Mouse (Mus musculus): ENCODE measurements around the gene Anapc11. TPM values are rescaled to one million over a fixed set of nuclear protein-coding genes. Genes with fewer than 3 reads are reported as not detected.

Anapc11 gene
- total RNA-seq, 2 experiments from 2014 or later, result 84.4 to 89.0 TPM

DNA sequence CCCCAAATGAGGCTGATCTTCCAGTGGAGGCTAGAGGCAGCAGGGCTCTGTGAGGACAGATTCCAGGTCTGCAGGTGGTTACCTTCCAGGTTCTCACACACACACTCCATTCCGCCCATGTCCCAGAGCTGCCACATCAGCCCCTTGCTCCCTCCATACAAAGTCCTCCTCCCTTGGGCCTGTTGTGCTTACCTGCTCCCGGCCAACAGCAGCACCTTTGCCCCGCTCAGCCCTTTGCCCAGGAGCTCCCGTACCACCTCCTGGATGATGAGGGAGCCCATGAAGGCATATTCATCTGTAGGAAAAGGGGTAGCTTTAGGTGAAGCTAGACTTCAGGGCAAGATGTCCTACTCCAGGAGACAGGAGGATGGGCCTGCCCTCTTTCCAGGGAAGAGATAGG, 59.1 kb downstream of the Anapc11 start:
- no peak for DNase-seq

Small RNAs within 50 kb of the gene (microRNA-seq; reads per million reads assigned to microRNA genes)
- 0 to 0.27 reads per million in 2 experiments for gene Mir6936

Other genes starting within 250 kb of the Anapc11 start
- 100 to 1,000 TPM; 286 to 296 TPM for gene Actg1, start 249.9 kb upstream of the Anapc11 start, total RNA-seq (2021)
- gene Fscn2, start 236.9 kb upstream of the Anapc11 start, total RNA-seq (2021), result not detected
- gene Faap100, start 219.7 kb upstream of the Anapc11 start, total RNA-seq (2021), result 10 to 100 TPM; 10.6 to 11.7 TPM
- gene Nploc4, start 160.7 kb upstream of the Anapc11 start, total RNA-seq (2021), result 10 to 100 TPM; 62.0 to 65.2 TPM
- gene Tspan10, start 155.8 kb upstream of the Anapc11 start, total RNA-seq (2021), result 1 to 10 TPM; 1.0 to 2.3 TPM
- under 1 TPM in 1 of 2 experiments, not detected in 1; 0.57 TPM for gene Pde6g, start 144.9 kb upstream of the Anapc11 start, total RNA-seq (2021)
- 10 to 100 TPM; 58.1 to 70.3 TPM for gene Oxld1, start 140.4 kb upstream of the Anapc11 start, total RNA-seq (2021)
- 1 to 10 TPM; 6.0 to 7.3 TPM for gene Ccdc137, start 140.3 kb upstream of the Anapc11 start, total RNA-seq (2021)
- 10 to 100 TPM; 10.1 to 12.0 TPM for gene Arl16, start 130.8 kb upstream of the Anapc11 start, total RNA-seq (2021)
- gene Mrpl12, start 113.8 kb upstream of the Anapc11 start, total RNA-seq (2021), result 100 to 1,000 TPM; 245 to 267 TPM
- gene Slc25a10, start 106.6 kb upstream of the Anapc11 start, total RNA-seq (2021), result 10 to 100 TPM; 15.4 to 15.9 TPM
- gene Gcgr, start 67.7 kb upstream of the Anapc11 start, total RNA-seq (2021), result under 1 TPM; 0.93 to 0.94 TPM
- gene Mcrip1, start 48.7 kb upstream of the Anapc11 start, total RNA-seq (2021), result 10 to 100 TPM; 39.1 to 44.1 TPM
- under 1 TPM in 1 of 2 experiments, not detected in 1; 0.35 TPM for gene Ppp1r27, start 47.3 kb upstream of the Anapc11 start, total RNA-seq (2021)
- gene P4hb, start 25.2 kb upstream of the Anapc11 start, total RNA-seq (2021), result 100 to 1,000 TPM; 230 TPM
- gene Arhgdia, start 16.8 kb upstream of the Anapc11 start, total RNA-seq (2021), result 100 to 1,000 TPM; 133 to 144 TPM
- 10 to 100 TPM; 44.1 to 46.9 TPM for gene Alyref, start 56 bp upstream of the Anapc11 start, total RNA-seq (2021)
- gene Npb, start 10.1 kb downstream of the Anapc11 start, total RNA-seq (2021), result not detected
- gene Pcyt2, start 19.5 kb downstream of the Anapc11 start, total RNA-seq (2021), result 10 to 100 TPM; 47.2 to 51.2 TPM
- gene Sirt7, start 26.8 kb downstream of the Anapc11 start, total RNA-seq (2021), result 1 to 10 TPM; 6.9 to 8.9 TPM
- 10 to 100 TPM; 33.7 to 35.7 TPM for gene Mafg, start 35.2 kb downstream of the Anapc11 start, total RNA-seq (2021)
- 1 to 10 TPM; 1.1 to 1.3 TPM for gene Pycr1, start 45.3 kb downstream of the Anapc11 start, total RNA-seq (2021)
- gene Myadml2, start 49.7 kb downstream of the Anapc11 start, total RNA-seq (2021), result 10 to 100 TPM; 77.0 to 81.2 TPM
- gene Notum, start 62.8 kb downstream of the Anapc11 start, total RNA-seq (2021), result under 1 TPM in 1 of 2 experiments, not detected in 1; 0.33 TPM
- 10 to 100 TPM; 28.5 to 31.3 TPM for gene Aspscr1, start 74.6 kb downstream of the Anapc11 start, total RNA-seq (2021)
- 10 to 100 TPM; 32.5 to 34.2 TPM for gene Cenpx, start 115.3 kb downstream of the Anapc11 start, total RNA-seq (2021)
- gene Lrrc45, start 115.5 kb downstream of the Anapc11 start, total RNA-seq (2021), result 1 to 10 TPM; 3.8 to 4.3 TPM
- 1 to 10 TPM; 1.1 to 1.3 TPM for gene Rac3, start 123.0 kb downstream of the Anapc11 start, total RNA-seq (2021)
- 10 to 100 TPM; 16.6 to 16.7 TPM for gene Dcxr, start 128.9 kb downstream of the Anapc11 start, total RNA-seq (2021)
- gene Cbr2, start 133.7 kb downstream of the Anapc11 start, total RNA-seq (2021), result 10 to 100 TPM; 20.9 to 82.2 TPM
- 10 to 100 TPM; 23.6 to 49.8 TPM for gene Hmga1b, start 164.4 kb downstream of the Anapc11 start, total RNA-seq (2021)
- gene Rfng, start 185.8 kb downstream of the Anapc11 start, total RNA-seq (2021), result 10 to 100 TPM; 11.4 to 11.5 TPM
- gene Gps1, start 185.9 kb downstream of the Anapc11 start, total RNA-seq (2021), result 10 to 100 TPM; 54.8 to 55.9 TPM
- 10 to 100 TPM; 22.4 to 30.3 TPM for gene Dus1l, start 198.0 kb downstream of the Anapc11 start, total RNA-seq (2021)
- gene Fasn, start 226.1 kb downstream of the Anapc11 start, total RNA-seq (2021), result 100 to 1,000 TPM in 1 of 2 experiments, 10 to 100 TPM in 1; 41.4 to 258 TPM

All from heart, adult 18-20 months (tissue).